Mouse (Mus musculus) olfactory bulb, adult 2 months (tissue): ENCODE measurements around the gene Enkur. TPM values are rescaled to one million over a fixed set of nuclear protein-coding genes. Genes with fewer than 3 reads are reported as not detected.

Experiments used
- H3K27ac ChIP-seq: fragments of 200-500 bp; 2 replicates; pipeline ENCODE4 v1.5.1; 2012; ENCODE audit warnings: low read depth, low read length; ENCODE audit not compliant: insufficient read depth
- H3K4me1 ChIP-seq: fragments of 200-500 bp; 2 replicates; pipeline ENCODE4 v1.6.1; 2012; ENCODE audit warnings: low read length; ENCODE audit not compliant: control insufficient read depth, insufficient read depth
- H3K4me3 ChIP-seq: fragments of 200-500 bp; 2 replicates; pipeline ENCODE4 v1.5.1; 2012; ENCODE audit warnings: mild to moderate bottlenecking, low read depth, low read length, moderate library complexity; ENCODE audit not compliant: insufficient read depth
- CTCF ChIP-seq: fragments of 200-500 bp; IDR thresholded peaks from 2 replicates; pipeline ENCODE4 v1.5.1; 2012; ENCODE audit warnings: low read depth, mild to moderate bottlenecking, low read length, moderate library complexity; ENCODE audit not compliant: insufficient read depth
- POLR2A ChIP-seq: fragments of 200-500 bp; IDR thresholded peaks from 2 replicates; pipeline ENCODE4 v1.6.1; 2012; ENCODE audit warnings: mild to moderate bottlenecking, low read depth, low read length, moderate library complexity; ENCODE audit not compliant: insufficient read depth
- WGBS: fragments of 180-500 bp; shearing (Covaris S2); methylation state at CpG from one replicate; pipeline ENCODE4 v1.1.7; 2018; 5-methylcytosine and 5-hydroxymethylcytosine counted together
- polyA plus RNA-seq: library from polyadenylated mRNA; stranded (reverse); fragments of >200 nt; gene quantifications from 2 replicates; pipeline ENCODE4 v1.2.4, GENCODE M21; 2012; ENCODE audit warnings: low replicate concordance; ENCODE audit not compliant: missing spikeins, insufficient read depth, insufficient read length

Enkur gene
- polyA plus RNA-seq, 1 experiment: not detected

DNA sequence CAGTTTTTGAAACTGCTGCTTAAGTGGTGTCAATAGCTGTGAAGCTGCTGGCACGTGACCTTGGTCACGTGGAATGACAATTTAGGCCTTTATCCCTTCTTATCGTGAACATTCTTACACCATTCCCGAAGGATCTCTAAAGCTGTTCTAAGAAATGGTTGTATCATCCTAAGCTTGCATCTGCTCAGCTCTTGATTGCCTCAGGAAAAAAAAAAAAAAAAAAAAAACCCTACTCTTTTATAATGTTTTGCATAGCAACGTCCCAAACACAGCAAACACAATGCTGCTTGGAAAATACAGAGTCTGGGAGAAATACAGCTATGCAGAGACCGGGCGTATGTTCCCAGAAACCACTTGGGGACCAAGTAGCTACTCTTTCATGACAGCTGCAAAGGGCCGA lies 40.9 kb downstream of the Enkur start:
- WGBS: 57% methylated on average over 8 of the region's 8 CpGs
- no peak overlapping the region for H3K4me3 ChIP-seq
- no peak overlapping the region for H3K27ac ChIP-seq
- H3K4me1 ChIP-seq: no peaks in the 10 kb centered on the region
- no peak for TF ChIP-seq POLR2A
- no peak for TF ChIP-seq CTCF

GRCm38 (mm10) chr2:21153469-21153868 lies 51.7 kb downstream of the Enkur start:
- 92% methylated on average over 3 of the region's 3 CpGs for WGBS
- no peaks in the 10 kb centered on the region for H3K4me1 ChIP-seq

GRCm38 (mm10) chr2:21147169-21147568 lies 58.0 kb downstream of the Enkur start:
- Histone ChIP-seq H3K4me3 (no peak overlapping the region), H3K4me1 (0 out of 2 replicates have a peak, but pooled peaks cover 2% of the 10 kb centered on the region), H3K27ac (no peak overlapping the region)
- TF ChIP-seq POLR2A (no peak), CTCF (no peak)
- 82% methylated on average over 4 of the region's 4 CpGs for WGBS

More at GRCm38 (mm10) chr2:21153469-21153868, 51.7 kb downstream of the Enkur start:
- TF ChIP-seq POLR2A: no peak
- no peak for TF ChIP-seq CTCF
- H3K4me3 ChIP-seq: no peak overlapping the region
- no peak overlapping the region for H3K27ac ChIP-seq

GRCm38 (mm10) chr2:21146486-21146885 lies 58.7 kb downstream of the Enkur start:
- Histone ChIP-seq H3K4me3 (no peak overlapping the region), H3K4me1 (peaks cover 6% of the 10 kb centered on the region; the same call in 1 of the 2 replicates), H3K27ac (no peak overlapping the region)
- TF ChIP-seq CTCF (no peak), POLR2A (no peak)
- 80% methylated on average over 6 of the region's 6 CpGs for WGBS

DNA sequence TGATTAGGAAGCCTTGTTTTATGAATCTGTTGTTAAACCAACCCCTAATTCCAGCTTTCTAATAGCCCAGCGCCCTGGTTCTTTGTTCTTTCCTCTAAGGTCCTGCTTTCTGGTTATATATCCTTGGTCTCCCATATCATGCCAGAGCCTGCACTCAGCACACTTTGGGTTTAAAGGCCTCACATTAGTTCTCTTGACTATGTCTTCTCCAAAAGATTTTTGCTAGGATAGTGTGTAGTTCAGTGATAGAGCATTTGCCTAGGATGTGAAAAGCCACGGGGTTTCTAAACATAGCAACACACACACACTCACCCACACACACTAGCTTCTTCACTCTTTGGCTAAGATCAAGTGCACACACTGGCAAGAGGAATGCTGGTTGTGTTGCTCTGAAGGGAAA lies 62.5 kb downstream of the Enkur start:
- WGBS: 6% methylated on average over 2 of the region's 2 CpGs
- TF ChIP-seq POLR2A: no peak
- no peak for TF ChIP-seq CTCF
- Histone ChIP-seq H3K4me3 (no peak overlapping the region), H3K4me1 (peaks cover 11% of the 10 kb centered on the region; the same call in 1 of the 2 replicates), H3K27ac (no peak overlapping the region)

DNA sequence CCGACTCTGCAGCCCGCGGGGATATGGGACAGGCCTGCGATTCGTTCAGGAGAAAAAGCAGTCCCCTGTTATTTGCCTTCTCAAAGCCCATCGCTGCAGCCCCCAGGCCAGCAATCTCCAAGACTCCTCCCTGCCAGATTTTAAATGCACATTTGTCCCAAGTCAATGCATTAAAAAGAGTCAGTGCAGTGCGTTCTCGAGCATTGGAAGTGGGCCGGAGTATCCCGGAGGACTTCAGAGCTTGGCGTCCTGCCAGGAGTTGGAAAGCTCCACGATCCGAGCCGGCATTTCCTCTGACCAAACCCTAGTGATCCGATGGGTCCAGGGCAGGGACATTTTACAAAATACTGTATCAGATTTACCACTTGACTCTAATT lies 63.0 kb downstream of the Enkur start:
- Histone ChIP-seq H3K4me1 (peaks cover 11% of the 10 kb centered on the region; the same call in 1 of the 2 replicates), H3K27ac (no peak overlapping the region; the same call in 1 of the 2 replicates), H3K4me3 (peak overlapping the region; percentile 54)
- WGBS: under 1% methylated on average over 15 of the region's 15 CpGs
- TF ChIP-seq CTCF (no peak), POLR2A (no peak)

GRCm38 (mm10) chr2:21141520-21142203 lies 63.5 kb downstream of the Enkur start:
- H3K4me3 ChIP-seq: peak overlapping the region; percentile 54

DNA sequence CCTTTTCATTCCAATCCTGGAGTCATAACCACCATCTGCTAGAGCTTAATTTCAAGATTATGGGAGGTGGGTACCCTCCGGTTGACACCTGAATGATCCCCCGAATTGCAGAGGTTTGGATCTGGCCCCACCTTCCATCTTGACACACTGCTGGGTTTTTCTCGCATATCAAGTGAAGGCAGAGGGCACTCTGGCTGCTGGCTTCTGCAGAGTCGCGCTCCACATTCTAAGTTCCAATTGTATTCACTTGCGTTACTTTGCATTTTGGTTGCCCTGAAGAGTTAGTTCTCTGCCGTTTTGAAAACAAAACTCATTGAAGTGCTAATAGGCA lies 64.0 kb downstream of the Enkur start:
- peak overlapping the region; percentile 54 for H3K4me3 ChIP-seq
- TF ChIP-seq POLR2A (no peak), CTCF (no peak)
- peak overlapping the region; percentile 1; the same call in 1 of the 2 replicates for H3K27ac ChIP-seq
- peaks cover 11% of the 10 kb centered on the region; the same call in 1 of the 2 replicates for H3K4me1 ChIP-seq
- 11% methylated on average over 7 of the region's 7 CpGs for WGBS

More at GRCm38 (mm10) chr2:21141520-21142203, 63.5 kb downstream of the Enkur start:
- under 1% methylated on average over 46 of the region's 46 CpGs for WGBS
- 0 out of 2 replicates have a peak, but pooled peaks have one; percentile 17 for TF ChIP-seq POLR2A
- no peak for TF ChIP-seq CTCF
- Histone ChIP-seq H3K27ac (peak overlapping the region; percentile 1), H3K4me1 (peaks cover 11% of the 10 kb centered on the region; the same call in 1 of the 2 replicates)

Other genes with a start within 250 kb of the Enkur start
- gene Arhgap21, start 236.5 kb downstream of the Enkur start, polyA plus RNA-seq: 558 TPM in 1 of 2 replicates, not detected in the other
- gene Thnsl1, start 359 bp upstream of the Enkur start, polyA plus RNA-seq: not detected in 2 replicates
- gene Gpr158, start 162.2 kb upstream of the Enkur start, polyA plus RNA-seq: 88.3 TPM in 1 of 2 replicates, not detected in the other